Mouse (Mus musculus): ENCODE results near the gene Hnrnpa3.

Hnrnpa3 gene

GRCm38 (mm10) chr2:75703375-75704181 lies 44.5 kb downstream of the Hnrnpa3 start:
- DNase-seq (ENCODE audit: low spot score) = peak; percentile 95

- peak; percentile 99 for DNase-seq (ENCODE audit: low spot score)
Measured at GRCm38 (mm10) chr2:75704234-75705161, 45.4 kb downstream of the Hnrnpa3 start, which contains the start of gene Nfe2l2. Gene Nfe2l2, minus strand, starts transcription at chr2:75704641.

- DNase-seq (ENCODE audit: low spot score) = peak; percentile 69
Measured at GRCm38 (mm10) chr2:75705162-75705752, 46.2 kb downstream of the Hnrnpa3 start.

DNA sequence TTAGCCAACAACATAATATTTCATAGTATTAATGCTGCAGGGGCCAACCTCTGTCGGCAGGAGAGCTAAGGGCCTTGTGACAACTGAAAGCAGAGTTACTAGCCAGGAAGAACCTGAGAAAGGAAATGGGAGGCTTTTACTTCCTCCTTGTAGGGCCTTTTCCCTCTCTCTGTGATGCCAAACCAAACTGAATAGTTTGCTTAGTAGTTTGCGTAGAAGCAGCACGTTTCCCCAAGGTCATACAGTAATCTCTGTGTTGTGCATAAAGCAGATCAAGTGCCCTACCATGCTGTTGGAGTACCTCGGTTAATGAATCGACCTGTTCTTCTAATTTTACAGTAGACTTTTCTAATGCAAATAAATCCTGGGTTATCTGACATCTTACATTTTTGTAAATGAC lies 47.4 kb downstream of the Hnrnpa3 start:
- DNase-seq (ENCODE audit: low spot score) = no peak

GRCm38 (mm10) chr2:75707420-75707819 lies 48.4 kb downstream of the Hnrnpa3 start:
- no peak for DNase-seq (ENCODE audit: low spot score)

DNA sequence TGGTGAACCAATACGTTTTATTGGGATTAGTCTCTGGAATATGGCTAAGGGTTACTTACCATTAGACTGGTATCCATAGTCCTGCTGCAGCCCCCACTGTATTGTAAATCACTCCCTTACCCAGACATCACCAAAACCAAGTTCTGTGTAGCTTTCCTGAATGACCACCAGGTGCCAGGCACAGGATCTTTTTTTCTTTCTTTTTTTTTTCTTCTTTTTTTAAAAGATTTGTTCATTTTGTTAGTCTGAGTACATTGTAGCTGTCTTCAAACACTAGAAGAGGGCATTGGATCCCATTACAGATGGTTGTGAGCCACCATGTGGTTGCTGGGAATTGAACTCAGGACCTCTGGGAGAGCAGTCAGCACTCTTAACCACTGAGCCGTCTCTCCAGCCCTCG lies 54.0 kb downstream of the Hnrnpa3 start:
- DNase-seq (ENCODE audit: low spot score) = no peak

DNA sequence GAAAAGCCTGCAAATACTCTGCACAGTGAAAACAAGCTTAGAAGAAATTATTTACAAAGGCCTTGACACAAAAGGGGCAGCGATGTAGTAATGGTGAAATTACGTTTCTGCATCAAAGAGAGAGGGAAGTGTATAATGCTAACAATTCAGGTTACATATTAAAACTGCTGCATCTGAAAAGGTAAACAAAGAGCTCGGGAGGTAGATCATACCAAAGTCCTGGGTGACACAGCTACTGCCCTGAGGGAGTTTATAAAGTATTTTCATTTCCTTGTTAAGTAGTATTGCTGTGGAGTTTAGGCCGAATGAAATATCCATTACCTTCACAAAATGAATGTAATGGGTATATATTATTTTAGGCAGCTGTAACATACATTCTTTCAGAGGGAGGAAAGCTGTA lies 55.7 kb downstream of the Hnrnpa3 start:
- DNase-seq (ENCODE audit: low spot score) = no peak

- peak; percentile 71 for DNase-seq (ENCODE audit: low spot score)
Measured at GRCm38 (mm10) chr2:75716046-75717016, 57.3 kb downstream of the Hnrnpa3 start.
